Mouse (Mus musculus): Measurements from ENCODE around the gene Popdc3. TPM values are rescaled to one million over a fixed set of nuclear protein-coding genes. Genes with fewer than 3 reads are reported as not detected.

Popdc3 gene
- polyA plus RNA-seq, 1 experiment from 2014 or later = 3.6 TPM

DNA sequence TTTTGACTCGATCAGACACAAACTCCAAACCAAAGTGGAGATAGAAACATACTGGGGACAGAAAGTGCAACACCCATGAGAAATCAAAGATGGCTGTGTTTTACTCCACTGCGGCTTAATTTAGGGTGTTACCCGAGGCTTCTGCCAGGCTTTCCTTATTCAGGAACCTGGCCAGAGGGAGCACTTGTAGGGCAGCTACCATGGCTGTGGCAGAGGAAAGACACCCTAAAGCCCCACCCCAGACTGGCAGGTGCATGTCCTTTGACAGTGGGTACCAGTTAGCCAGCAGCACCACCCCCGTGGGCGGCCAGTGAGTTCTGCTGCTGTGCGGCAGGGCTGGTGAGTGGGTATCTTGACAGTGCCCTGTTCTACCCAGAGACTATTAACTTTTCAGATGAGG, 178.2 kb downstream of the Popdc3 start:
- Histone ChIP-seq H3K27ac (replicated peaks) (no peak overlapping the region), H3K9me3 (replicated peaks) (no peaks in the 10 kb centered on the region), H3K9ac (no peak overlapping the region), H3K36me3 (no peaks in the 10 kb centered on the region), H3K4me1 (no peaks in the 10 kb centered on the region), H3K27me3 (no peaks in the 10 kb centered on the region), H3K4me2 (replicated peaks) (no peak overlapping the region), H3K4me3 (replicated peaks) (no peak overlapping the region)
- WGBS = 86% methylated on average over 6 of the region's 6 CpGs
- ATAC-seq (ENCODE audit: insufficient number of reproducible peaks, low FRiP score, low TSS enrichment, low read depth) = no peak

DNA sequence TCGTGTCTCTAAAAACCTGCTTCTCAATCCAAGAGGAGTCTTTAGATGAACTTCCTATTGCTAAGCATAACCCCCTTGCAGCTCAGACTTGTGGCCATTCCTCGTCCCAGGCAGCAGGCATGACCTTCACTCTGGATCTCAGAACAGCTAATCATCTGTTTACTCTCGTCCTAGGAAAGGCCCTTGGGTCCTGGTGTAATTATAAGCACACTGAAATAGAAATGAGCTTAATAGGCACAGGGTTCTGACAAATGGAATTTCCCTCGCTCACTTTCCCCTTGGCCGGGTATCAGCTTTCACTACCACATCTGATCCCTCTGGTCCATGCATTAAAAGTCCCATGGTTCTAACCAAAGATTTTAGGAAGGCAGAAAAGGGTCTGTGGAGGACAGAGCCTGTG, 185.5 kb downstream of the Popdc3 start:
- Histone ChIP-seq H3K4me2 (replicated peaks) (no peak overlapping the region), H3K36me3 (no peaks in the 10 kb centered on the region), H3K9ac (no peak overlapping the region), H3K27ac (replicated peaks) (no peak overlapping the region), H3K4me1 (no peaks in the 10 kb centered on the region), H3K27me3 (no peaks in the 10 kb centered on the region), H3K4me3 (replicated peaks) (no peak overlapping the region), H3K9me3 (replicated peaks) (no peaks in the 10 kb centered on the region)
- no peak for ATAC-seq (ENCODE audit: insufficient number of reproducible peaks, low FRiP score, low TSS enrichment, low read depth)
- WGBS = 18% methylated on average over 5 of the region's 5 CpGs

DNA sequence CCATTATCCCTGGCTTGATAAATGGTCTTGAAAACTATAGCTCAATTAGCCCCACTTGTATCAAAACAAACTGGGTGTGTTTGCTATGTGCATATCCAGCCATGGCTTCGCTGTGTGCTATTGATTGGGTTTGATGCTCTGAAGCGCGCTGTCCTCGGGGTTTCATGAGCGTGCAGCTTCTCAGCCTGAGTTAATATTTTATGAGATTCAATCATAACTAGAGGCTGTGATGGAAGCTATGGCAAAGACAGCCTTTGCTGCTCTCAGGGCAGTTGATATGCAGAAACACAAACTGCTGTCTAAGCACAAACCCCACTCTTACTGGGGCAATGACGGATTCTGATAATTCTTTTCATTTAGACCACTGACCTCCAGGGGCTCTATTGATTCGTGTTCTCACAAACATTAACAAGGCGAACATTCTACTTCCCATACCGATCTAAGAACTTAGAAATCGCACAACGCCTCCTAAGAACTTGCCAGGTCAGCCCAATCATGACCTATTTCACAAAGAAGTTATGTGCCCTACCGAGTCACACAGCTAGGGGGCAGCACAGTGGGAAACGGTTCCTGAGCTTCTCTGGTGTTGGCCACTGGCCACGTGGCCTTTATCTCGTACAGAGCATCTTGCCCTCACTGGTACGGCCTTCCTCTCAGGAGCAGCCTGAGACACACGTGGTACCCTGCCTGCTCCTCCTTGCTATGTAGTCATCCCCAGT, 189.2 kb downstream of the Popdc3 start:
- WGBS = 87% methylated on average over 17 of the region's 17 CpGs

More for the DNA sequence above, 189.2 kb downstream of the Popdc3 start:
- Histone ChIP-seq H3K4me3 (replicated peaks) (no peak overlapping the region), H3K27me3 (no peaks in the 10 kb centered on the region), H3K4me1 (no peaks in the 10 kb centered on the region), H3K27ac (replicated peaks) (no peak overlapping the region), H3K9ac (no peak overlapping the region), H3K4me2 (replicated peaks) (no peak overlapping the region), H3K36me3 (no peaks in the 10 kb centered on the region), H3K9me3 (replicated peaks) (no peaks in the 10 kb centered on the region)
- no peak for ATAC-seq (ENCODE audit: insufficient number of reproducible peaks, low FRiP score, low TSS enrichment, low read depth)

Other genes with a start within 250 kb of the Popdc3 start
- 20.2 and 20.4 TPM in 2 replicates for gene Prep, start 110.9 kb upstream of the Popdc3 start, polyA plus RNA-seq (2015; fragmentation: Nextera tagmentation; extraction: Ambion mirVana)
- gene Bves, start 157.7 kb downstream of the Popdc3 start, polyA plus RNA-seq (2015; fragmentation: Nextera tagmentation; extraction: Ambion mirVana) = 2.5 and 3.7 TPM in 2 replicates